Mouse (Mus musculus): ENCODE results near the gene Exoc3l2.

DNA sequence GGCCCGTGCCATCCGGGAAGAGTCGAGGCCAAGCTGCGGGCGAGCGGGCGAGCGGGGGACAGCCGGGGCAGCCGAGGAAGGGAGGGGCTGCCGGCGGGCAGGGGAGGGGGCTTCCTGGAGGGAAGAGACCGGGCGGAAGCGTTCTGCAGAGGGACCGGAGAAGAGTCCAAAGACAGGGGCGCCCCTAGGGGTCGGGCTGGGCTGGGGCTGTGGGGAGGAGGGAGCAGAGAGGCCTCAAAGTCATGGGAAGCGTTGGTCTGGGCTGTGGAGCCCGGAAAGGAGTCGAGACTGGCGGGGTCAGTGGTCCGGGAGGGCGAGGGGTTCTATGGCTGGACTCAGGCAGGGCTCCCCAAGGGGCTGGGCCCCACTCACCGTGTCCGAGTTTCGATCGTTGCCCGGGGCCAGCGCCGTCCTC, 5.1 kb upstream of the Exoc3l2 start:
- TF ChIP-seq GATA1 (IDR thresholded peaks at IDR 0.05; ENCODE audit: low read length) (no peak), TAL1 (IDR thresholded peaks at IDR 0.05; ENCODE audit: low read length) (no peak)
